Mouse (Mus musculus) E14TG2a.4 (cell line): ENCODE data around the gene Rasgrp2.
A peak's percentile ranks its signal among the peaks of the same experiment; 100 is the strongest.

Source experiments
- H3K27me3 ChIP-seq: 2 replicates; pipeline ENCODE4 v1.6.1; 2014; ENCODE audit warnings: low read length, control low read depth; ENCODE audit not compliant: insufficient read depth
- H3K36me3 ChIP-seq: 2 replicates; pipeline ENCODE4 v1.6.1; 2014; ENCODE audit warnings: low read length, control low read depth; ENCODE audit not compliant: insufficient read depth
- H3K4me1 ChIP-seq: replicated peaks from 2 replicates; pipeline ENCODE4 v1.6.1; 2014; ENCODE audit warnings: low read depth, low read length, control low read depth
- H3K4me3 ChIP-seq: replicated peaks from 2 replicates; pipeline ENCODE4 v1.5.1; 2014; ENCODE audit warnings: mild to moderate bottlenecking, low read length
- H3K9me3 ChIP-seq: 2 replicates; pipeline ENCODE4 v1.6.1; 2014; ENCODE audit warnings: low read length, control low read depth
- CTCF ChIP-seq: conservative IDR thresholded peaks from 2 replicates; pipeline ENCODE4 v1.5.1; 2014; ENCODE audit warnings: low read length
- NANOG ChIP-seq: IDR thresholded peaks from 2 replicates; pipeline ENCODE4 v1.6.1; 2014; ENCODE audit warnings: borderline replicate concordance, low read length, mixed read lengths
- POU5F1 ChIP-seq: IDR thresholded peaks from 2 replicates; pipeline ENCODE4 v1.6.1; 2014; ENCODE audit warnings: low read length, borderline replicate concordance

The Rasgrp2 gene

GRCm38 (mm10) chr19:6426703-6427500 is 27.8 kb downstream of the Rasgrp2 start:
- Histone ChIP-seq H3K4me1 (peaks cover 58% of the 10 kb centered on the region), H3K36me3 (no peaks in the 10 kb centered on the region), H3K9me3 (no peaks in the 10 kb centered on the region), H3K4me3 (peak overlapping the region; percentile 86), H3K27me3 (peaks cover 62% of the 10 kb centered on the region)
- no peak for TF ChIP-seq CTCF
- TF ChIP-seq NANOG, result no peak
- TF ChIP-seq POU5F1, result no peak

- H3K4me3 ChIP-seq, result peak overlapping the region; percentile 86
- H3K27me3 ChIP-seq, result peaks cover 55% of the 10 kb centered on the region
- no peak for TF ChIP-seq CTCF
- no peak for TF ChIP-seq POU5F1
- no peak for TF ChIP-seq NANOG
- no peaks in the 10 kb centered on the region for H3K9me3 ChIP-seq
- H3K36me3 ChIP-seq, result no peaks in the 10 kb centered on the region
- H3K4me1 ChIP-seq, result peaks cover 58% of the 10 kb centered on the region
Observed at GRCm38 (mm10) chr19:6427653-6428434, 28.7 kb downstream of the Rasgrp2 start.

GRCm38 (mm10) chr19:6428501-6429200 is 29.5 kb downstream of the Rasgrp2 start:
- Histone ChIP-seq H3K36me3 (no peaks in the 10 kb centered on the region), H3K4me3 (peak overlapping the region; percentile 86), H3K4me1 (peaks cover 61% of the 10 kb centered on the region), H3K9me3 (no peaks in the 10 kb centered on the region), H3K27me3 (peaks cover 47% of the 10 kb centered on the region)
- TF ChIP-seq CTCF (peak; percentile 16; the same call in 1 of the 2 replicates), NANOG (no peak), POU5F1 (no peak)

- Histone ChIP-seq H3K27me3 (peaks cover 25% of the 10 kb centered on the region), H3K36me3 (no peaks in the 10 kb centered on the region), H3K4me1 (peaks cover 30% of the 10 kb centered on the region), H3K9me3 (no peaks in the 10 kb centered on the region), H3K4me3 (no peak overlapping the region)
- TF ChIP-seq NANOG, result no peak
- no peak for TF ChIP-seq POU5F1
- TF ChIP-seq CTCF, result no peak
Observed at GRCm38 (mm10) chr19:6443016-6443415, 43.9 kb downstream of the Rasgrp2 start.

GRCm38 (mm10) chr19:6445761-6446423 is 46.8 kb downstream of the Rasgrp2 start:
- no peak overlapping the region for H3K4me3 ChIP-seq
- peaks cover 25% of the 10 kb centered on the region for H3K27me3 ChIP-seq
- TF ChIP-seq POU5F1, result no peak
- TF ChIP-seq CTCF, result no peak
- no peak for TF ChIP-seq NANOG
- no peaks in the 10 kb centered on the region for H3K9me3 ChIP-seq
- H3K4me1 ChIP-seq, result peaks cover 52% of the 10 kb centered on the region
- H3K36me3 ChIP-seq, result no peaks in the 10 kb centered on the region

- Histone ChIP-seq H3K9me3 (no peaks in the 10 kb centered on the region), H3K27me3 (peaks cover 25% of the 10 kb centered on the region), H3K4me1 (peaks cover 61% of the 10 kb centered on the region), H3K36me3 (no peaks in the 10 kb centered on the region), H3K4me3 (no peak overlapping the region)
- TF ChIP-seq NANOG (no peak), POU5F1 (no peak), CTCF (no peak)
Observed at GRCm38 (mm10) chr19:6446736-6447437, 47.7 kb downstream of the Rasgrp2 start.

- H3K36me3 ChIP-seq, result no peaks in the 10 kb centered on the region
- H3K4me1 ChIP-seq, result peaks cover 80% of the 10 kb centered on the region
- no peak overlapping the region for H3K4me3 ChIP-seq
- H3K27me3 ChIP-seq, result peaks cover 25% of the 10 kb centered on the region
- no peaks in the 10 kb centered on the region for H3K9me3 ChIP-seq
- no peak for TF ChIP-seq NANOG
- no peak for TF ChIP-seq POU5F1
- no peak for TF ChIP-seq CTCF
Observed at GRCm38 (mm10) chr19:6448752-6449151, 49.6 kb downstream of the Rasgrp2 start.
